Mouse (Mus musculus) macrophage (primary cell): ENCODE measurements around the gene Fam71f2. TPM values are rescaled to one million over a fixed set of nuclear protein-coding genes. Genes with fewer than 3 reads are reported as not detected.

Source experiments
- polyA plus RNA-seq: library from polyadenylated mRNA; stranded (reverse); fragments of 250-400 nt; gene quantifications from 3 replicates; pipeline ENCODE4 v1.2.4, GENCODE M21; 2018; ENCODE audit warnings: inconsistent platforms

Fam71f2 gene
- polyA plus RNA-seq, 1 experiment from 2014 or later, result not detected

Other genes with a start within 250 kb of the Fam71f2 start
- gene Lep, start 219.4 kb upstream of the Fam71f2 start, polyA plus RNA-seq, result not detected in 3 replicates
- 22.8 to 29.6 TPM (median 25.3 TPM) in 3 replicates for gene Rbm28, start 114.6 kb upstream of the Fam71f2 start, polyA plus RNA-seq
- gene Prrt4, start 100.0 kb upstream of the Fam71f2 start, polyA plus RNA-seq, result not detected in 3 replicates
- 7.3 to 22.6 TPM (median 9.2 TPM) in 3 replicates for gene Impdh1, start 63.2 kb upstream of the Fam71f2 start, polyA plus RNA-seq
- 5.8 to 22.2 TPM (median 7.5 TPM) in 3 replicates for gene Hilpda, start 7.1 kb upstream of the Fam71f2 start, polyA plus RNA-seq
- not detected in 3 replicates for gene Fam71f1, start 39.5 kb downstream of the Fam71f2 start, polyA plus RNA-seq
- gene Calu, start 68.5 kb downstream of the Fam71f2 start, polyA plus RNA-seq, result 51.7 to 126 TPM (median 107 TPM) in 3 replicates
- gene Opn1sw, start 108.9 kb downstream of the Fam71f2 start, polyA plus RNA-seq, result not detected in 3 replicates
- not detected in 3 replicates for gene Ccdc136, start 116.7 kb downstream of the Fam71f2 start, polyA plus RNA-seq
- not detected in 3 replicates for gene Flnc, start 153.7 kb downstream of the Fam71f2 start, polyA plus RNA-seq
- 222 to 392 TPM (median 370 TPM) in 3 replicates for gene Atp6v1f, start 188.1 kb downstream of the Fam71f2 start, polyA plus RNA-seq
- gene Atp6v1fnb, start 191.8 kb downstream of the Fam71f2 start, polyA plus RNA-seq, result not detected in 3 replicates
- gene Kcp, start 228.4 kb downstream of the Fam71f2 start, polyA plus RNA-seq, result 0.28 TPM in 1 of 3 replicates, not detected in the others
- gene Irf5, start 247.0 kb downstream of the Fam71f2 start, polyA plus RNA-seq, result 132 to 204 TPM (median 202 TPM) in 3 replicates